Mouse (Mus musculus) neural tube, embryonic 11.5 days (tissue): Measurements from ENCODE around the gene Ippk. TPM values are rescaled to one million over a fixed set of nuclear protein-coding genes. Genes with fewer than 3 reads are reported as not detected.

Source experiments
- ATAC-seq: fragments of 200-750 bp; cut with Nextera tagmentation; 2 replicates; pipeline ENCODE4 v1.8.0; 2017; ENCODE audit warnings: moderate number of reproducible peaks, mild to moderate bottlenecking, moderate TSS enrichment, moderate library complexity; ENCODE audit not compliant: insufficient read depth, low FRiP score, low TSS enrichment
- DNase-seq: peaks from one replicate; pipeline ENCODE4 v3.0.0-alpha.2; 2015; ENCODE audit warnings: low spot score
- H3K27ac ChIP-seq: fragments of 300-500 bp; sonication (generic); 2 replicates; pipeline ENCODE4 v1.5.1; 2014; ENCODE audit warnings: low read depth, mild to moderate bottlenecking, low read length
- H3K27me3 ChIP-seq: fragments of 300-500 bp; sonication (generic); 2 replicates; pipeline ENCODE4 v1.6.1; 2014; ENCODE audit warnings: mild to moderate bottlenecking, low read length, mixed read lengths; ENCODE audit not compliant: control insufficient read depth, insufficient read depth
- H3K36me3 ChIP-seq: fragments of 300-500 bp; sonication (generic); 2 replicates; pipeline ENCODE4 v1.6.1; 2014; ENCODE audit warnings: mild to moderate bottlenecking, low read length, moderate library complexity, mixed read lengths; ENCODE audit not compliant: control insufficient read depth, insufficient read depth
- H3K4me1 ChIP-seq: fragments of 300-500 bp; sonication (generic); 2 replicates; pipeline ENCODE4 v1.6.1; 2014; ENCODE audit warnings: low read length, mixed read lengths; ENCODE audit not compliant: control insufficient read depth, insufficient read depth
- H3K4me2 ChIP-seq: fragments of 300-500 bp; sonication (generic); 2 replicates; pipeline ENCODE4 v1.6.1; 2014; ENCODE audit warnings: low read depth, mild to moderate bottlenecking, moderate library complexity
- H3K4me3 ChIP-seq: fragments of 300-500 bp; sonication (generic); 2 replicates; pipeline ENCODE4 v1.5.1; 2014; ENCODE audit warnings: low read depth, low read length
- H3K9ac ChIP-seq: fragments of 300-500 bp; sonication (generic); 2 replicates; pipeline ENCODE4 v1.6.1; 2014; ENCODE audit warnings: mild to moderate bottlenecking, low read length
- H3K9me3 ChIP-seq: fragments of 300-500 bp; sonication (generic); 2 replicates; pipeline ENCODE4 v1.6.1; 2016; ENCODE audit warnings: low read length; ENCODE audit not compliant: control insufficient read depth
- WGBS: fragments of 180-500 bp; shearing (Covaris S2); extraction: QIAGEN DNeasy Blood & Tissue Kit; methylation state at CpG from one replicate; pipeline ENCODE4 v1.1.7; 2014; 5-methylcytosine and 5-hydroxymethylcytosine counted together
- polyA plus RNA-seq: library from polyadenylated mRNA; unstranded; fragments of >200 nt; fragmentation: Nextera tagmentation; extraction: Ambion mirVana; gene quantifications from 2 replicates; pipeline ENCODE4 v1.2.1, GENCODE M21; 2014

The Ippk gene
- 16.2 and 19.7 TPM in 2 replicates for polyA plus RNA-seq

DNA sequence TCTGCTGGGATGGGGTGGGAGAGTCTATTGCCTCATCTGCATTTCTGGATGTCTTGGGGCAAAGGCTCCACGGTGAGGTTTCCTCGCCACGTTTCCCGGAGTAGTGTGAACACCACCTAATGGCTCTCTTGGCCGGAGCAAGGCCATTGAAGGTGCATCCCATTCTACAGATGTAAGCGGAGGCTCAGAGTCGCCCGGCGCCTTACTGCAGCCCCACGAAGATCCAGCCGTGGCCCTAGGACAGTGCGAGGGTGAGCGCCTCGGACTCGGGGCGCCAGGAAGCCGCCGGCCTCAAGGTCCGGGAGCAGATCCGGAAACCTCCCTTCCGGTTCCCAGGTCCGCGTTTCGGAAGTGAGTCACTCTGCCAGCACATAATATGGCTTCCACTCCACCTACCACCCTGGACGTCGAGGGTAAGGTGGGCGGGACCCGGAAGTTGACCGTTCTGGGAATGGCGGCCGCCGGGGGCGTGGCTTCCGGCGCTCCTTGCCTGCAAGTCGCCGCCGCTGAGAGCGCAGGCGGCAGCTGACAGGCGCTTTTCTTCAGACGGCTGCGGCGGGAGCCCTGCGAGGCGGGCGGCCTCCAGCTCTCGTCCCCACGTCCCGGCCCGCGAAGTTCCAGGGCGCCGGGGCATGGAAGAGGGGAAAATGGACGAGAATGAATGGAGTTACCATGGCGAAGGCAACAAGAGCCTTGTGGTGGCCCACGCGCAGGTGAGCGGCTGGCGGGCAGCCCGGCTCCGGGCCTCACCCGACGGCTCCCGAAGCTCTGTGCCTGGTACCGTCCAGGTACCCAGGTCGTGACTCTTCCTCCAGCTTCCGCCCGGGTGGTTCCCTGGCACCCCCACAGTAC is at the start of gene Ippk:
Gene Ippk (plus strand): TSS at position 496 of the 852 bp plus-strand sequence.
- Histone ChIP-seq H3K27me3 (no peaks in the 10 kb centered on the region), H3K9me3 (no peaks in the 10 kb centered on the region), H3K4me3 (peak within 1 kb of the TSS; percentile 86), H3K27ac (peak within 1 kb of the TSS; percentile 55; the same call in 1 of the 2 replicates), H3K9ac (peak within 1 kb of the TSS; percentile 77), H3K4me2 (peak within 1 kb of the TSS; percentile 93), H3K36me3 (no peaks in the 10 kb centered on the region), H3K4me1 (peaks cover 11% of the 10 kb centered on the region)
- WGBS: under 1% methylated on average over 66 of the region's 69 CpGs
- DNase-seq (peak; percentile 98), ATAC-seq (peak; percentile 98)

DNA sequence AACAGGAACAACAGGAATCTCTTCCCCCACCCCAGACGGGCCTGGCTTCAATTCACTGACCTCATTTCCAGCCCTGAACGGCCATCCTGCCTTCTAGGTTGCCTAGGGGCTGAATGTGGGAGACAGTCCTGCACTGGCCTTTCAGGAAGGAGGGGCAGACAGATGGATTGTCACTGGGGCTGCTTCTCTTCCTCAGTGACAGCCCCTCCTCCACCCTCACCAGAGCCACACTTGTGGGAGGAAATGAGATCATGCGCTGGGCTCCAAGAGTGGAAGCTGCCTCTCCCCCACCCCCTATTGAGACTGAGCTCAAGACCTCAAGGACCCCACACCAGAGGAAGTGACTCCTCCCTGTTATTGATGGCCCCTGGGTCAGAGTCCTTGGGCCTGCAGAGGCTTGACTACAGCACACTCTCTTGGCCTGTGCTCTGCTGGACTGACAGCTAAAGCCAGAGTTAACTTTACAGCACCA is 49.6 kb upstream of the Ippk start:
- ATAC-seq (peak; percentile 48; the same call in 1 of the 2 replicates), DNase-seq (peak; percentile 36)
- WGBS: 33% methylated on average over 3 of the region's 3 CpGs
- H3K27ac ChIP-seq: peak overlapping the region; percentile 67
- no peaks in the 10 kb centered on the region for H3K9me3 ChIP-seq
- H3K27me3 ChIP-seq: no peaks in the 10 kb centered on the region
- no peak overlapping the region for H3K4me3 ChIP-seq
- H3K36me3 ChIP-seq: peaks cover 4% of the 10 kb centered on the region; the same call in 1 of the 2 replicates
- H3K9ac ChIP-seq: no peak overlapping the region; the same call in 1 of the 2 replicates
- H3K4me1 ChIP-seq: 0 out of 2 replicates have a peak, but pooled peaks cover 2% of the 10 kb centered on the region
- H3K4me2 ChIP-seq: no peak overlapping the region

DNA sequence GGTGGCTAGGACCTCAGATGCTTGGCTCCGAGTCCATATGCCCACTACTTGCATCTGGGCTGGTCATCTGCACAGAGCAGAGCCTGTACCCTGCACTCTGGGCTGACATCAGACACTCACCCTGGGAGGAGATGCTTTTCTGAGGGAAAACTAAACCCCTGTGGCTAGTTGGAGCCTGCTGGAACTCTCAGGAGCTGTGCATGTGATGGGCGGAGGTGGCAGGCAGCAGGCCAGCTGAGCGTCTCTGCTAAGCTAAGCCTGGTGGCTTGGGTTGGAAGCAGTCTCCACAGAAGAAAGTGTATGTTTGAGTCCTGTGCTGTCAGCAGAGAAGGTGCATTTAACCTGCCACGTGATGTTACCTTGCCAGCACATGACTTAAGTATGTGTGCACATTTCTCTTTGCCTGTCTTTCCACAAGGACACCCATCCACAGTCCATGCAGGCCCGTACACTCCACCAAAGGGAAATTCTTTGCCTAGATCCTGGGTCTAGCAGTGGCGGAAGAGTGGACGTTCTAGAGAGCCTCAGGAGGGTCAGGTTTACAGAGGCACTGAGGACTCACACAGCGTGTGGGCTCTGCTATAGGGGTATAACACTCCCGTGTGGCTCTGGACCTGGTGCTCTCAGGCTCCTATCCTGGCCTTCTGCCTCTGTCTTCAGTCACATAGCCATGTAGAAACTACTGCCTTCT is 48.5 kb upstream of the Ippk start:
- Histone ChIP-seq H3K9ac (no peak overlapping the region), H3K36me3 (peaks cover 5% of the 10 kb centered on the region; the same call in 1 of the 2 replicates), H3K27me3 (no peaks in the 10 kb centered on the region), H3K27ac (no peak overlapping the region), H3K4me3 (no peak overlapping the region), H3K9me3 (no peaks in the 10 kb centered on the region), H3K4me2 (no peak overlapping the region), H3K4me1 (0 out of 2 replicates have a peak, but pooled peaks cover 2% of the 10 kb centered on the region)
- no peak for DNase-seq
- ATAC-seq: no peak
- WGBS: 90% methylated on average over 9 of the region's 9 CpGs

DNA sequence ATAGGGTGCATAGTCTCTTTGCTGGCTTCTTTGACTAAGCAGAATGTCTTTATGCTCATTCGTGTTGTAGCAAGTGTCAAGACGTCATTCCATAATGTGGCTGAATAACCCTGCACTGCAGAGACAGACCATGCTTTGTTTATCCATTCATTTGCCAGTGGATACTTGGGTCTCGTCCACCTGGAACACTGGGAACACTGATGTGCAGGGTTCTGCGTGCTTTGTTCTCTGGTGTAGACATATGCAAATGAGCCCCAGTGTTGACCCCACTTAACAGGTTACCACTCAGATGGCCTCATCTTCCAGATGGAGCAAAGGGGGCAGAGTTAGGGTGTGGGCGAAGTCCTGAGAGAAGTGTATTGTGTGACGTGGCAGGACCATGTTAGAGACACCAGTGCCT is 46.7 kb upstream of the Ippk start:
- H3K4me3 ChIP-seq: no peak overlapping the region
- 57% methylated on average over 6 of the region's 6 CpGs for WGBS
- peaks cover 9% of the 10 kb centered on the region for H3K36me3 ChIP-seq
- H3K9me3 ChIP-seq: no peaks in the 10 kb centered on the region
- no peak for ATAC-seq
- no peaks in the 10 kb centered on the region for H3K27me3 ChIP-seq
- H3K9ac ChIP-seq: no peak overlapping the region
- H3K4me1 ChIP-seq: 0 out of 2 replicates have a peak, but pooled peaks cover 2% of the 10 kb centered on the region
- no peak for DNase-seq
- no peak overlapping the region for H3K4me2 ChIP-seq
- no peak overlapping the region for H3K27ac ChIP-seq

DNA sequence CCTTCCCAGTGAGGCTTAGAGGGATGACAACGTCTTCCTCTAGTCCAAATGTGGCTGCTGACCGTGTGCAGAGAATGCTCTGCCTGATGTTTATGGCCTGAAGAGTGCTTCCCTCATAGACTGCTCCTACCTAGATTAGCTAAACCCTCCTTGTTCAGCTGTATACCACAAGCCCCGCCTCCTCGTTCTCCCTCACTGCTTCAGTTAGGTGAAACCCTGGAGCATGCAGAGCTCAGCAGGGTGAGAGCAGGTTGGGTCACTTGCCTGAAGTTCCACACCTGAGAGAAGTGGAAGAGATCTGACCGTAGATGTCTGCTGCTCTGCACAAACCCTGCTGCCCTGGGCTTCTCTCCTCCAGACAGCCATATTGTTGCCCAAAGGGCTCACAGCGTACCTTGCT is 46.3 kb upstream of the Ippk start:
- Histone ChIP-seq H3K27me3 (no peaks in the 10 kb centered on the region), H3K27ac (no peak overlapping the region), H3K4me1 (0 out of 2 replicates have a peak, but pooled peaks cover 2% of the 10 kb centered on the region), H3K9me3 (no peaks in the 10 kb centered on the region), H3K4me2 (no peak overlapping the region), H3K36me3 (peaks cover 8% of the 10 kb centered on the region), H3K9ac (no peak overlapping the region), H3K4me3 (no peak overlapping the region)
- WGBS: 85% methylated on average over 6 of the region's 6 CpGs
- no peak for ATAC-seq
- no peak for DNase-seq

DNA sequence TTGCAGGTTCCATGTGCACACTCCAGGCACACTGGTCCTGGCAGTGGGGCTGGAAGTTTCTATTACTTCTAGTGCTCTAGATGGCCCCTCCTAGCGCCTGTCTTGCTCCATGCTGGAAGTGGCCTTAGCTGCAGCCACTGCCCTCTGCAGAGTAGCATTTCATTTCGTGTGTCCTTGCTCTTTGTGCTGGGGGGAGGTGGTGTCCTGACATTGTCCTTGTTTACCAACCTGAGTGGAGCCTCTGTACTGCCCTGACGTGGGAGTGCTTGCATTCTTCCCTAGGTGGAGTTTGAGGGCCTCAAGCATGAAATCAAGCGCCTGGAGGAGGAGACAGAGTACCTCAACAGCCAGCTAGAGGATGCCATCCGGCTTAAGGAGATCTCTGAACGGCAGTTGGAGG is 43.4 kb upstream of the Ippk start:
- DNase-seq: no peak
- Histone ChIP-seq H3K9ac (no peak overlapping the region), H3K36me3 (peaks cover 19% of the 10 kb centered on the region), H3K27ac (no peak overlapping the region), H3K9me3 (no peaks in the 10 kb centered on the region), H3K4me1 (0 out of 2 replicates have a peak, but pooled peaks cover 2% of the 10 kb centered on the region), H3K4me3 (no peak overlapping the region), H3K27me3 (no peaks in the 10 kb centered on the region), H3K4me2 (no peak overlapping the region)
- WGBS: 90% methylated on average over 6 of the region's 6 CpGs
- ATAC-seq: no peak

DNA sequence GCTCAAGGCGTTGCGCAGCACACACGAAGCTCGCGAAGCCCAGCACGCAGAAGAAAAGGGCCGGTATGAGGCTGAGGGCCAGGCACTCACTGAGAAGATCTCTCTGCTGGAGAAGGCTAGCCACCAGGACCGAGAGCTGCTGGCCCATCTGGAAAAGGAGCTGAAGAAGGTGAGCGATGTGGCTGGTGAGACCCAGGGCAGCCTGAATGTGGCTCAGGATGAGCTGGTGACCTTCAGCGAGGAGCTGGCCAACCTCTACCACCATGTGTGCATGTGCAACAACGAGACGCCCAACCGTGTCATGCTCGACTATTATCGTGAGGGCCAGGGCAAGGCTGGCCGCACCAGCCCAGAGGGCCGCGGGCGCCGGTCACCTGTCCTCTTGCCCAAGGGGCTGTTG is 41.7 kb upstream of the Ippk start:
- Histone ChIP-seq H3K4me2 (no peak overlapping the region), H3K4me3 (no peak overlapping the region), H3K4me1 (no peaks in the 10 kb centered on the region), H3K27ac (no peak overlapping the region), H3K36me3 (peaks cover 24% of the 10 kb centered on the region), H3K9me3 (no peaks in the 10 kb centered on the region), H3K27me3 (no peaks in the 10 kb centered on the region), H3K9ac (no peak overlapping the region)
- no peak for ATAC-seq
- WGBS: 97% methylated on average over 20 of the region's 20 CpGs
- no peak for DNase-seq

DNA sequence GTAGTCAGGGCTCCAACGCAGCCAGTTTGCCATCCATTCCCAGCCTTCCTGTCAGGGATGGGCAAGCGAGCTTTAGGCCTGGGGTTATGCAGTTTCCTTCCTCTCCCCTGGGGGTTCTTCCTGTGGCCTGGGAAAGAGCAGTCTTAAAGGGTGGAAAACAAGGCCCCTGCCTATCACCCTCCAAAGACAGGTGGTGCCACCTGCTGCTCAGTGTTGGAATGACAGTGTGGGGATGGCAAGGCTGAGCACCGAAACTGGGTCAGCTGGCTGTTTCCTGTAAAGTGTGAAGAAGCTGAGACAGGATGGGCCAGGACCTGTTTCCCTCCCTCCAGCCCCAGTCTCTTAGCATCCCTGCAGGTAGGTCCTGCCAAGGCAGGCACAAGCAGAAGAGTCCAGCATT is 39.8 kb upstream of the Ippk start:
- H3K36me3 ChIP-seq: peaks cover 24% of the 10 kb centered on the region
- H3K4me2 ChIP-seq: no peak overlapping the region
- no peaks in the 10 kb centered on the region for H3K9me3 ChIP-seq
- H3K27ac ChIP-seq: no peak overlapping the region
- 36% methylated on average over 3 of the region's 3 CpGs for WGBS
- DNase-seq (peak; percentile 84), ATAC-seq (peak; percentile 27)
- no peak overlapping the region for H3K9ac ChIP-seq
- no peak overlapping the region for H3K4me3 ChIP-seq
- no peaks in the 10 kb centered on the region for H3K27me3 ChIP-seq
- no peaks in the 10 kb centered on the region for H3K4me1 ChIP-seq
